Mouse (Mus musculus): ENCODE measurements around the gene 2310007B03Rik. TPM values are rescaled to one million over a fixed set of nuclear protein-coding genes. Genes with fewer than 3 reads are reported as not detected.
"Not testable (repeated sequence)": the region's sequence is repeated elsewhere in the genome, so short reads cannot be mapped to it uniquely, and the experiment has no call there.

The 2310007B03Rik gene
- polyA plus RNA-seq (2012; rRNA removed) = 0.68 and 0.88 TPM in 2 replicates

- Histone ChIP-seq H3K4me3 (ENCODE audit: control insufficient read depth, insufficient read depth, low read length) (no peak within 1 kb of the TSS), H3K4me1 (replicated peaks; ENCODE audit: control insufficient read depth, insufficient read depth, low read length) (no peaks in the 10 kb centered on the region), H3K27ac (ENCODE audit: control insufficient read depth, insufficient read depth, low read length) (no peak within 1 kb of the TSS), H3K36me3 (ENCODE audit: control insufficient read depth, insufficient read depth, low read length) (no peaks in the 10 kb centered on the region), H3K27me3 (ENCODE audit: control insufficient read depth, insufficient read depth, low read length) (no peaks in the 10 kb centered on the region)
- TF ChIP-seq CTCF (IDR thresholded peaks at IDR 0.05; ENCODE audit: borderline replicate concordance, control insufficient read depth, extremely low read depth, insufficient read depth, low read length, poor library complexity) (no peak), POLR2A (IDR thresholded peaks at IDR 0.05; ENCODE audit: control insufficient read depth, extremely low read depth, insufficient read depth, low read length, poor library complexity) (no peak)
- 76% methylated on average over 8 of the region's 8 CpGs for WGBS
- no peak for DNase-seq
Measured at GRCm38 (mm10) chr1:93160501-93161133, at the start of gene 2310007B03Rik. 2310007B03Rik (minus strand) TSS chr1:93160948.

GRCm38 (mm10) chr1:93210213-93210641 is 49.5 kb upstream of the 2310007B03Rik start:
- H3K4me3 ChIP-seq (ENCODE audit: control insufficient read depth, insufficient read depth, low read length) = no peak overlapping the region

GRCm38 (mm10) chr1:93207536-93208064 is 46.9 kb upstream of the 2310007B03Rik start:
- no peaks in the 10 kb centered on the region for H3K27me3 ChIP-seq (ENCODE audit: control insufficient read depth, insufficient read depth, low read length)
- 71% methylated on average over 4 of the region's 4 CpGs for WGBS

More at GRCm38 (mm10) chr1:93210213-93210641, 49.5 kb upstream of the 2310007B03Rik start:
- TF ChIP-seq CTCF (IDR thresholded peaks at IDR 0.05; ENCODE audit: borderline replicate concordance, control insufficient read depth, extremely low read depth, insufficient read depth, low read length, poor library complexity) = no peak
- no peak for TF ChIP-seq POLR2A (IDR thresholded peaks at IDR 0.05; ENCODE audit: control insufficient read depth, extremely low read depth, insufficient read depth, low read length, poor library complexity)
- no peaks in the 10 kb centered on the region for H3K27me3 ChIP-seq (ENCODE audit: control insufficient read depth, insufficient read depth, low read length)
- no peak overlapping the region for H3K27ac ChIP-seq (ENCODE audit: control insufficient read depth, insufficient read depth, low read length)
- WGBS = 12% methylated on average over 9 of the region's 9 CpGs
- DNase-seq = no peak
- H3K4me1 ChIP-seq (replicated peaks; ENCODE audit: control insufficient read depth, insufficient read depth, low read length) = no peaks in the 10 kb centered on the region
- H3K36me3 ChIP-seq (ENCODE audit: control insufficient read depth, insufficient read depth, low read length) = no peaks in the 10 kb centered on the region

DNA sequence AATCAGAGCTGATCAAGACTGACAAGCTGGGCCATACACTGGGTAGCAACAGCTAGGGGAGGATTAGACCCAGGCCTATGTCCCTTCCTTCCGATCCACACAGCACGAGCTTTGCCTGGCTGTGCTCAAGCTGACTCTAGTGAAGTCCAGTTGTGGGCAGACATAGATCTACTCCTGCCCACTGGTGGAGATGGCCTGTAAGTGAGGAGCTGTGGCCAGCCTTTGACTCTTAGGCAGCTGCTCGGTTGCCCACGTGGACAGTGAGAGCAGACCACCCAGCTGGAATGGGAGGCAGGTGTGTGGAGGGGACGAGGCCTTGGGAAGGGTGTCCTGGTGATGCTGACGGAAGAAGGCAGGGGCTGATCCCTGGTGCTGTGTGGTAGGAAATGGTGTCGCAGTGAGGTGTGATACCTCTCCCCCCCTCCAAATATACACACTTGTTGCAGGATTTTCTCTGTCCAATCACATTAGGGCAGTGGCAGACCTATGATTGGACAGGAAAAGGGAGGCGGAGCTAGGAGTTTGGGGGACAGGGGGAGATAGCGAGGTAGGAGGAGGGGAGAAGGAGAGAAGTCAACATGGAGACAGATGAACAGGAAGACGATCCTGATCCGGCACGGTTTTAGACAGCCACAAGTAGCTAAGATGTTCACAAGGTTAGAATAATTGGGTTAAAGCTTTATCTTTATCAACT is 45.7 kb upstream of the 2310007B03Rik start:
- TF ChIP-seq CTCF (IDR thresholded peaks at IDR 0.05; ENCODE audit: borderline replicate concordance, control insufficient read depth, extremely low read depth, insufficient read depth, low read length, poor library complexity) (no peak), POLR2A (IDR thresholded peaks at IDR 0.05; ENCODE audit: control insufficient read depth, extremely low read depth, insufficient read depth, low read length, poor library complexity) (no peak)
- Histone ChIP-seq H3K36me3 (ENCODE audit: control insufficient read depth, insufficient read depth, low read length) (no peaks in the 10 kb centered on the region), H3K27ac (ENCODE audit: control insufficient read depth, insufficient read depth, low read length) (no peak overlapping the region), H3K4me1 (replicated peaks; ENCODE audit: control insufficient read depth, insufficient read depth, low read length) (no peaks in the 10 kb centered on the region), H3K4me3 (ENCODE audit: control insufficient read depth, insufficient read depth, low read length) (no peak overlapping the region), H3K27me3 (ENCODE audit: control insufficient read depth, insufficient read depth, low read length) (no peaks in the 10 kb centered on the region)
- WGBS = 89% methylated on average over 12 of the region's 12 CpGs
- no peak for DNase-seq

More at GRCm38 (mm10) chr1:93207536-93208064, 46.9 kb upstream of the 2310007B03Rik start:
- Histone ChIP-seq H3K27ac (ENCODE audit: control insufficient read depth, insufficient read depth, low read length) (no peak overlapping the region), H3K4me3 (ENCODE audit: control insufficient read depth, insufficient read depth, low read length) (no peak overlapping the region), H3K4me1 (replicated peaks; ENCODE audit: control insufficient read depth, insufficient read depth, low read length) (no peaks in the 10 kb centered on the region), H3K36me3 (ENCODE audit: control insufficient read depth, insufficient read depth, low read length) (no peaks in the 10 kb centered on the region)
- no peak for DNase-seq
- TF ChIP-seq CTCF (IDR thresholded peaks at IDR 0.05; ENCODE audit: borderline replicate concordance, control insufficient read depth, extremely low read depth, insufficient read depth, low read length, poor library complexity) = no peak
- no peak for TF ChIP-seq POLR2A (IDR thresholded peaks at IDR 0.05; ENCODE audit: control insufficient read depth, extremely low read depth, insufficient read depth, low read length, poor library complexity)

DNA sequence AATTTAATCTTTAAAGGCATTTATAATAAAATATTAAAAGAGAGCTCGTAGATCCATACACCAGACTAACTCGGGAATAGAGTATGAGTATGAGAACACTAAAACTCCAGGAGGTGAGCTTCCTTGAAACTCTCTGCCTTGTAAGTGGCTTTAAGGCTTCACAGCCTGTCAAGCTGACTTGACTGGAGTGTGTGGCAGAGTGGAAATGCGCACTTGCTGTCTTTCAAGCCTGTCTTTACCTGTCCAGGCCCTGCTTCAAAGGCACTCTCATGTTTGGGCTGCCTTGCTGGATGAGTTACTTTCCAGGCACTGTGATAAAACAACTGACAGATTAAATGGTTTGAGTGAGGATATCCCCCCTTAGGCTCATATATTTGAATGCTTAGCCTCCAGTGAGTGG is 37.2 kb upstream of the 2310007B03Rik start:
- no peaks in the 10 kb centered on the region for H3K27me3 ChIP-seq (ENCODE audit: control insufficient read depth, insufficient read depth, low read length)
- H3K4me3 ChIP-seq (ENCODE audit: control insufficient read depth, insufficient read depth, low read length) = no peak overlapping the region
- H3K36me3 ChIP-seq (ENCODE audit: control insufficient read depth, insufficient read depth, low read length) = no peaks in the 10 kb centered on the region
- no peak overlapping the region for H3K27ac ChIP-seq (ENCODE audit: control insufficient read depth, insufficient read depth, low read length)
- no peak for DNase-seq
- TF ChIP-seq CTCF (IDR thresholded peaks at IDR 0.05; ENCODE audit: borderline replicate concordance, control insufficient read depth, extremely low read depth, insufficient read depth, low read length, poor library complexity) (no peak), POLR2A (IDR thresholded peaks at IDR 0.05; ENCODE audit: control insufficient read depth, extremely low read depth, insufficient read depth, low read length, poor library complexity) (no peak)
- 90% methylated on average over 3 of the region's 3 CpGs for WGBS
- H3K4me1 ChIP-seq (replicated peaks; ENCODE audit: control insufficient read depth, insufficient read depth, low read length) = no peaks in the 10 kb centered on the region

DNA sequence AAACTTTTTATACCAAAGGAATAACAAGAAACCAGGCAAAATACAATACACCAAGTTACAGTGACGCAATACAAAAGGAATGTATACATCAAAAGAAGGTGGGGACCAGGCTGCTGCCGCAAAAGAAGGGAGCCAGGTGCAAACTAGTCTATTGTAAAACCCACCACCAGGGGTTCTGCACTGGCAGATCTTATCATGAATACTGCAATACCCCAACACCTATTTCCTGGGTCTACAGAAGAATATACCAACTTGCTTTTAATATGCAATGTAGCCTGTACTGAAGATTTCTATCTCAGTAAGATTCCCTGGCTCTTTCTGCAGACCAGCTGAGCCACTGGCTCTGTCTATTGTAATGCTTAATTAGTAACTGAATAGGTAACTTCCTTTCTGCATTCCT is 36.7 kb upstream of the 2310007B03Rik start:
- not testable (repeated sequence) for DNase-seq; H3K27ac ChIP-seq (ENCODE audit: control insufficient read depth, insufficient read depth, low read length); H3K36me3 ChIP-seq (ENCODE audit: control insufficient read depth, insufficient read depth, low read length); H3K4me1 ChIP-seq (replicated peaks; ENCODE audit: control insufficient read depth, insufficient read depth, low read length); H3K4me3 ChIP-seq (ENCODE audit: control insufficient read depth, insufficient read depth, low read length); H3K27me3 ChIP-seq (ENCODE audit: control insufficient read depth, insufficient read depth, low read length)
- WGBS = 45% methylated on average over 2 of the region's 2 CpGs
